Mouse (Mus musculus) neural tube, embryonic 12.5 days (tissue): ENCODE results near the gene Tyrobp. TPM values are rescaled to one million over a fixed set of nuclear protein-coding genes. Genes with fewer than 3 reads are reported as not detected.

Experiments
- ATAC-seq: fragments of 200-750 bp; cut with Nextera tagmentation; 2 replicates; pipeline ENCODE4 v1.8.0; 2017; ENCODE audit warnings: low read depth, mild to moderate bottlenecking, moderate TSS enrichment, moderate library complexity; ENCODE audit not compliant: low FRiP score
- H3K27ac ChIP-seq: fragments of 300-500 bp; sonication (generic); 2 replicates; pipeline ENCODE4 v1.5.1; 2016
- H3K27me3 ChIP-seq: fragments of 300-500 bp; sonication (generic); replicated peaks from 2 replicates; pipeline ENCODE4 v1.6.1; 2016; ENCODE audit warnings: mild to moderate bottlenecking
- H3K36me3 ChIP-seq: fragments of 300-500 bp; sonication (generic); 2 replicates; pipeline ENCODE4 v1.6.1; 2016; ENCODE audit warnings: mild to moderate bottlenecking
- H3K4me1 ChIP-seq: fragments of 300-500 bp; sonication (generic); 2 replicates; pipeline ENCODE4 v1.6.1; 2016
- H3K4me2 ChIP-seq: fragments of 300-500 bp; sonication (generic); replicated peaks from 2 replicates; pipeline ENCODE4 v1.6.1; 2016; ENCODE audit warnings: mild to moderate bottlenecking
- H3K4me3 ChIP-seq: fragments of 300-500 bp; sonication (generic); 2 replicates; pipeline ENCODE4 v1.5.1; 2016
- H3K9ac ChIP-seq: fragments of 300-500 bp; sonication (generic); 2 replicates; pipeline ENCODE4 v1.6.1; 2016; ENCODE audit warnings: mild to moderate bottlenecking
- H3K9me3 ChIP-seq: fragments of 300-500 bp; sonication (generic); 2 replicates; pipeline ENCODE4 v1.6.1; 2016; ENCODE audit warnings: mild to moderate bottlenecking
- WGBS: fragments of 180-500 bp; shearing (Covaris S2); methylation state at CpG from one replicate; pipeline ENCODE4 v1.1.7; 2016; 5-methylcytosine and 5-hydroxymethylcytosine counted together
- polyA plus RNA-seq: library from polyadenylated mRNA; unstranded; fragments of >200 nt; fragmentation: Nextera tagmentation; extraction: Ambion mirVana; gene quantifications from 2 replicates; pipeline ENCODE4 v1.2.1, GENCODE M21; 2016

Gene Tyrobp
- polyA plus RNA-seq, 1 experiment from 2014 or later: 22.6 TPM

- peak; percentile 48; the same call in 1 of the 2 replicates for ATAC-seq
- Histone ChIP-seq H3K9me3 (no peaks in the 10 kb centered on the region), H3K4me3 (no peak overlapping the region), H3K27me3 (0 out of 2 replicates have a peak, but pooled peaks cover 9% of the 10 kb centered on the region), H3K4me1 (no peaks in the 10 kb centered on the region), H3K27ac (no peak overlapping the region), H3K4me2 (no peak overlapping the region), H3K9ac (no peak overlapping the region), H3K36me3 (peaks cover 34% of the 10 kb centered on the region)
- WGBS: 20% methylated on average over 3 of the region's 3 CpGs
Measured at GRCm38 (mm10) chr7:30431793-30432192, 18.2 kb downstream of the Tyrobp start.

- Histone ChIP-seq H3K9me3 (no peaks in the 10 kb centered on the region), H3K27ac (no peak overlapping the region), H3K27me3 (0 out of 2 replicates have a peak, but pooled peaks cover 11% of the 10 kb centered on the region), H3K4me1 (no peaks in the 10 kb centered on the region), H3K9ac (no peak overlapping the region), H3K36me3 (peaks cover 48% of the 10 kb centered on the region), H3K4me3 (no peak overlapping the region), H3K4me2 (no peak overlapping the region)
- WGBS: 5% methylated on average over 10 of the region's 10 CpGs
- ATAC-seq: no peak
Measured at GRCm38 (mm10) chr7:30434238-30434637, 20.7 kb downstream of the Tyrobp start.

- 71% methylated on average over 10 of the region's 10 CpGs for WGBS
Measured at GRCm38 (mm10) chr7:30434701-30435100, 21.1 kb downstream of the Tyrobp start.

GRCm38 (mm10) chr7:30435156-30435555 is 21.6 kb downstream of the Tyrobp start:
- H3K27ac ChIP-seq: no peak overlapping the region
- no peak overlapping the region for H3K4me2 ChIP-seq
- H3K4me3 ChIP-seq: no peak overlapping the region
- 47% methylated on average over 9 of the region's 9 CpGs for WGBS
- no peak for ATAC-seq
- no peaks in the 10 kb centered on the region for H3K4me1 ChIP-seq
- H3K36me3 ChIP-seq: peaks cover 57% of the 10 kb centered on the region
- H3K9ac ChIP-seq: no peak overlapping the region
- H3K27me3 ChIP-seq: 0 out of 2 replicates have a peak, but pooled peaks cover 11% of the 10 kb centered on the region
- H3K9me3 ChIP-seq: no peaks in the 10 kb centered on the region

More at GRCm38 (mm10) chr7:30434701-30435100, 21.1 kb downstream of the Tyrobp start:
- Histone ChIP-seq H3K4me1 (no peaks in the 10 kb centered on the region), H3K4me3 (no peak overlapping the region), H3K36me3 (peaks cover 53% of the 10 kb centered on the region), H3K4me2 (no peak overlapping the region), H3K9me3 (no peaks in the 10 kb centered on the region), H3K27ac (no peak overlapping the region), H3K27me3 (0 out of 2 replicates have a peak, but pooled peaks cover 11% of the 10 kb centered on the region), H3K9ac (no peak overlapping the region)
- ATAC-seq: no peak

GRCm38 (mm10) chr7:30436879-30437278 is 23.3 kb downstream of the Tyrobp start:
- no peak for ATAC-seq
- H3K4me1 ChIP-seq: peaks cover 1% of the 10 kb centered on the region; the same call in 1 of the 2 replicates
- WGBS: 16% methylated on average over 10 of the region's 10 CpGs
- no peak overlapping the region for H3K9ac ChIP-seq
- H3K36me3 ChIP-seq: peaks cover 67% of the 10 kb centered on the region
- 0 out of 2 replicates have a peak, but pooled peaks cover 11% of the 10 kb centered on the region for H3K27me3 ChIP-seq
- H3K4me3 ChIP-seq: no peak overlapping the region
- H3K9me3 ChIP-seq: no peaks in the 10 kb centered on the region
- no peak overlapping the region for H3K4me2 ChIP-seq
- H3K27ac ChIP-seq: no peak overlapping the region

- Histone ChIP-seq H3K4me2 (no peak overlapping the region), H3K27ac (no peak overlapping the region), H3K4me1 (peaks cover 18% of the 10 kb centered on the region), H3K9me3 (no peaks in the 10 kb centered on the region), H3K9ac (0 out of 2 replicates have a peak overlapping the region, but pooled peaks have one; percentile 30), H3K27me3 (0 out of 2 replicates have a peak, but pooled peaks cover 11% of the 10 kb centered on the region), H3K4me3 (no peak overlapping the region), H3K36me3 (peaks cover 72% of the 10 kb centered on the region)
- WGBS: 79% methylated on average over 13 of the region's 13 CpGs
- ATAC-seq: no peak
Measured at GRCm38 (mm10) chr7:30439734-30440133, 26.2 kb downstream of the Tyrobp start.

GRCm38 (mm10) chr7:30440697-30441096 is 27.1 kb downstream of the Tyrobp start:
- Histone ChIP-seq H3K27me3 (0 out of 2 replicates have a peak, but pooled peaks cover 15% of the 10 kb centered on the region), H3K4me3 (no peak overlapping the region), H3K9ac (no peak overlapping the region), H3K27ac (no peak overlapping the region), H3K9me3 (no peaks in the 10 kb centered on the region), H3K4me1 (peaks cover 20% of the 10 kb centered on the region), H3K36me3 (peaks cover 63% of the 10 kb centered on the region), H3K4me2 (no peak overlapping the region)
- no peak for ATAC-seq
- 24% methylated on average over 4 of the region's 5 CpGs for WGBS

GRCm38 (mm10) chr7:30443696-30444095 is 30.1 kb downstream of the Tyrobp start:
- H3K27me3 ChIP-seq: 0 out of 2 replicates have a peak, but pooled peaks cover 4% of the 10 kb centered on the region
- H3K9ac ChIP-seq: no peak overlapping the region

GRCm38 (mm10) chr7:30444154-30444970 is 30.8 kb downstream of the Tyrobp start:
- Histone ChIP-seq H3K27ac (peak overlapping the region; percentile 87), H3K4me1 (peaks cover 24% of the 10 kb centered on the region), H3K4me3 (peak overlapping the region; percentile 85), H3K9me3 (no peaks in the 10 kb centered on the region), H3K9ac (peak overlapping the region; percentile 96), H3K4me2 (peak overlapping the region; percentile 84), H3K27me3 (0 out of 2 replicates have a peak, but pooled peaks cover 4% of the 10 kb centered on the region), H3K36me3 (peaks cover 30% of the 10 kb centered on the region)
- peak; percentile 58 for ATAC-seq
- under 1% methylated on average over 38 of the region's 38 CpGs for WGBS

More at GRCm38 (mm10) chr7:30443696-30444095, 30.1 kb downstream of the Tyrobp start:
- H3K27ac ChIP-seq: no peak overlapping the region
- WGBS: 16% methylated on average over 9 of the region's 9 CpGs
- H3K4me1 ChIP-seq: peaks cover 24% of the 10 kb centered on the region
- peaks cover 36% of the 10 kb centered on the region for H3K36me3 ChIP-seq
- no peak for ATAC-seq
- peak overlapping the region; percentile 85 for H3K4me3 ChIP-seq
- peak overlapping the region; percentile 84 for H3K4me2 ChIP-seq
- H3K9me3 ChIP-seq: no peaks in the 10 kb centered on the region

GRCm38 (mm10) chr7:30444971-30445751 is 31.6 kb downstream of the Tyrobp start, which contains the start of gene Aplp1:
TSS of gene Aplp1 (minus strand) at chr7:30445535.
- H3K27ac ChIP-seq: peak within 1 kb of the TSS; percentile 87
- 0 out of 2 replicates have a peak, but pooled peaks cover 4% of the 10 kb centered on the region for H3K27me3 ChIP-seq
- peaks cover 22% of the 10 kb centered on the region for H3K36me3 ChIP-seq
- H3K4me3 ChIP-seq: peak within 1 kb of the TSS; percentile 85
- no peaks in the 10 kb centered on the region for H3K9me3 ChIP-seq
- WGBS: under 1% methylated on average over 72 of the region's 72 CpGs
- peak within 1 kb of the TSS; percentile 96 for H3K9ac ChIP-seq
- H3K4me1 ChIP-seq: peaks cover 24% of the 10 kb centered on the region
- H3K4me2 ChIP-seq: peak within 1 kb of the TSS; percentile 84
- ATAC-seq: peak; percentile 84

- ATAC-seq: no peak
- Histone ChIP-seq H3K27ac (no peak overlapping the region), H3K9me3 (no peaks in the 10 kb centered on the region), H3K4me1 (peaks cover 16% of the 10 kb centered on the region; the same call in 1 of the 2 replicates), H3K4me2 (no peak overlapping the region), H3K9ac (no peak overlapping the region), H3K36me3 (no peaks in the 10 kb centered on the region), H3K4me3 (no peak overlapping the region), H3K27me3 (peaks cover 27% of the 10 kb centered on the region)
- 83% methylated on average over 7 of the region's 7 CpGs for WGBS
Measured at GRCm38 (mm10) chr7:30450241-30450640, 36.7 kb downstream of the Tyrobp start.

- 16% methylated on average over 25 of the region's 25 CpGs for WGBS
- peaks cover 32% of the 10 kb centered on the region for H3K4me1 ChIP-seq
- no peaks in the 10 kb centered on the region for H3K36me3 ChIP-seq
- H3K9ac ChIP-seq: no peak overlapping the region
- H3K4me3 ChIP-seq: no peak overlapping the region
- peak overlapping the region; percentile 31 for H3K4me2 ChIP-seq
- peaks cover 58% of the 10 kb centered on the region for H3K27me3 ChIP-seq
- no peak overlapping the region for H3K27ac ChIP-seq
- ATAC-seq: no peak
- H3K9me3 ChIP-seq: no peaks in the 10 kb centered on the region
Measured at GRCm38 (mm10) chr7:30453327-30453726, 39.8 kb downstream of the Tyrobp start.
